Mouse (Mus musculus): Measurements from ENCODE around the gene Cmss1. TPM values are rescaled to one million over a fixed set of nuclear protein-coding genes. Genes with fewer than 3 reads are reported as not detected.

Gene Cmss1
- polyA plus RNA-seq, 1 experiment from 2014 or later: 70.5 TPM

- Histone ChIP-seq H3K27ac (ENCODE audit: low read depth, low read length) (no peak overlapping the region), H3K9me3 (ENCODE audit: control insufficient read depth, low read length) (no peaks in the 10 kb centered on the region), H3K4me2 (no peak overlapping the region), H3K4me3 (ENCODE audit: low read depth, low read length) (no peak overlapping the region), H3K4me1 (replicated peaks; ENCODE audit: control insufficient read depth, insufficient read depth, low read length) (no peaks in the 10 kb centered on the region), H3K27me3 (replicated peaks; ENCODE audit: control insufficient read depth, insufficient read depth, low read length) (no peaks in the 10 kb centered on the region), H3K9ac (ENCODE audit: low read depth, low read length) (no peak overlapping the region), H3K36me3 (ENCODE audit: control insufficient read depth, insufficient read depth, low read length) (no peaks in the 10 kb centered on the region)
- no peak for DNase-seq (ENCODE audit: low spot score)
- WGBS: 72% methylated on average over 6 of the region's 6 CpGs
- ATAC-seq (replicated peaks; ENCODE audit: low FRiP score): no peak
Observed at GRCm38 (mm10) chr16:57305463-57305862, 301.2 kb downstream of the Cmss1 start.

- no peak for ATAC-seq (replicated peaks; ENCODE audit: low FRiP score)
- no peak for DNase-seq (ENCODE audit: low spot score)
- H3K4me2 ChIP-seq: no peak overlapping the region
- no peaks in the 10 kb centered on the region for H3K4me1 ChIP-seq (replicated peaks; ENCODE audit: control insufficient read depth, insufficient read depth, low read length)
- 66% methylated on average over 19 of the region's 19 CpGs for WGBS
- H3K27ac ChIP-seq (ENCODE audit: low read depth, low read length): no peak overlapping the region
- no peaks in the 10 kb centered on the region for H3K9me3 ChIP-seq (ENCODE audit: control insufficient read depth, low read length)
- no peak overlapping the region for H3K9ac ChIP-seq (ENCODE audit: low read depth, low read length)
- no peaks in the 10 kb centered on the region for H3K36me3 ChIP-seq (ENCODE audit: control insufficient read depth, insufficient read depth, low read length)
- H3K4me3 ChIP-seq (ENCODE audit: low read depth, low read length): no peak overlapping the region
- no peaks in the 10 kb centered on the region for H3K27me3 ChIP-seq (replicated peaks; ENCODE audit: control insufficient read depth, insufficient read depth, low read length)
Observed at GRCm38 (mm10) chr16:57303716-57304115, 302.9 kb downstream of the Cmss1 start.

GRCm38 (mm10) chr16:57302792-57303698 is 303.6 kb downstream of the Cmss1 start:
- no peak for ATAC-seq (replicated peaks; ENCODE audit: low FRiP score)
- no peak overlapping the region for H3K9ac ChIP-seq (ENCODE audit: low read depth, low read length)
- no peaks in the 10 kb centered on the region for H3K4me1 ChIP-seq (replicated peaks; ENCODE audit: control insufficient read depth, insufficient read depth, low read length)
- H3K27me3 ChIP-seq (replicated peaks; ENCODE audit: control insufficient read depth, insufficient read depth, low read length): no peaks in the 10 kb centered on the region
- H3K4me3 ChIP-seq (ENCODE audit: low read depth, low read length): no peak overlapping the region
- DNase-seq (ENCODE audit: low spot score): no peak
- H3K4me2 ChIP-seq: no peak overlapping the region
- no peaks in the 10 kb centered on the region for H3K9me3 ChIP-seq (ENCODE audit: control insufficient read depth, low read length)
- no peaks in the 10 kb centered on the region for H3K36me3 ChIP-seq (ENCODE audit: control insufficient read depth, insufficient read depth, low read length)
- WGBS: 84% methylated on average over 25 of the region's 25 CpGs
- no peak overlapping the region for H3K27ac ChIP-seq (ENCODE audit: low read depth, low read length)

GRCm38 (mm10) chr16:57301512-57302115 is 305.1 kb downstream of the Cmss1 start:
- Histone ChIP-seq H3K4me1 (replicated peaks; ENCODE audit: control insufficient read depth, insufficient read depth, low read length) (no peaks in the 10 kb centered on the region), H3K4me2 (no peak overlapping the region), H3K36me3 (ENCODE audit: control insufficient read depth, insufficient read depth, low read length) (no peaks in the 10 kb centered on the region), H3K27ac (ENCODE audit: low read depth, low read length) (no peak overlapping the region), H3K27me3 (replicated peaks; ENCODE audit: control insufficient read depth, insufficient read depth, low read length) (no peaks in the 10 kb centered on the region), H3K4me3 (ENCODE audit: low read depth, low read length) (no peak overlapping the region), H3K9me3 (ENCODE audit: control insufficient read depth, low read length) (no peaks in the 10 kb centered on the region), H3K9ac (ENCODE audit: low read depth, low read length) (no peak overlapping the region)
- WGBS: 59% methylated on average over 9 of the region's 9 CpGs
- ATAC-seq (replicated peaks; ENCODE audit: low FRiP score) (no peak), DNase-seq (ENCODE audit: low spot score) (no peak)

- no peak for ATAC-seq (replicated peaks; ENCODE audit: low FRiP score)
- no peak overlapping the region for H3K27ac ChIP-seq (ENCODE audit: low read depth, low read length)
Observed at GRCm38 (mm10) chr16:57295216-57295934, 311.3 kb downstream of the Cmss1 start.

GRCm38 (mm10) chr16:57292765-57293164 is 313.9 kb downstream of the Cmss1 start, which contains the start of gene Tmem30c:
TSS of gene Tmem30c (minus strand) at chr16:57292865.
- H3K4me2 ChIP-seq: no peak within 1 kb of the TSS
- DNase-seq (ENCODE audit: low spot score): no peak
- H3K9ac ChIP-seq (ENCODE audit: low read depth, low read length): no peak within 1 kb of the TSS
- no peak within 1 kb of the TSS for H3K27ac ChIP-seq (ENCODE audit: low read depth, low read length)
- no peaks in the 10 kb centered on the region for H3K4me1 ChIP-seq (replicated peaks; ENCODE audit: control insufficient read depth, insufficient read depth, low read length)
- H3K36me3 ChIP-seq (ENCODE audit: control insufficient read depth, insufficient read depth, low read length): no peaks in the 10 kb centered on the region
- ATAC-seq (replicated peaks; ENCODE audit: low FRiP score): no peak
- no peak within 1 kb of the TSS for H3K4me3 ChIP-seq (ENCODE audit: low read depth, low read length)
- no peaks in the 10 kb centered on the region for H3K9me3 ChIP-seq (ENCODE audit: control insufficient read depth, low read length)
- no peaks in the 10 kb centered on the region for H3K27me3 ChIP-seq (replicated peaks; ENCODE audit: control insufficient read depth, insufficient read depth, low read length)
- WGBS: 73% methylated on average over 2 of the region's 2 CpGs

More at GRCm38 (mm10) chr16:57295216-57295934, 311.3 kb downstream of the Cmss1 start:
- Histone ChIP-seq H3K36me3 (ENCODE audit: control insufficient read depth, insufficient read depth, low read length) (no peaks in the 10 kb centered on the region), H3K27me3 (replicated peaks; ENCODE audit: control insufficient read depth, insufficient read depth, low read length) (no peaks in the 10 kb centered on the region), H3K4me2 (no peak overlapping the region), H3K4me1 (replicated peaks; ENCODE audit: control insufficient read depth, insufficient read depth, low read length) (no peaks in the 10 kb centered on the region), H3K4me3 (ENCODE audit: low read depth, low read length) (no peak overlapping the region), H3K9ac (ENCODE audit: low read depth, low read length) (no peak overlapping the region), H3K9me3 (ENCODE audit: control insufficient read depth, low read length) (no peaks in the 10 kb centered on the region)
- no peak for DNase-seq (ENCODE audit: low spot score)
- 75% methylated on average over 10 of the region's 10 CpGs for WGBS

GRCm38 (mm10) chr16:57292296-57292695 is 314.4 kb downstream of the Cmss1 start:
- Histone ChIP-seq H3K9ac (ENCODE audit: low read depth, low read length) (no peak overlapping the region), H3K27ac (ENCODE audit: low read depth, low read length) (no peak overlapping the region)
- WGBS: 63% methylated on average over 4 of the region's 4 CpGs

GRCm38 (mm10) chr16:57291696-57292095 is 315.0 kb downstream of the Cmss1 start:
- Histone ChIP-seq H3K36me3 (ENCODE audit: control insufficient read depth, insufficient read depth, low read length) (no peaks in the 10 kb centered on the region), H3K4me2 (no peak overlapping the region), H3K4me3 (ENCODE audit: low read depth, low read length) (no peak overlapping the region), H3K27ac (ENCODE audit: low read depth, low read length) (no peak overlapping the region), H3K9ac (ENCODE audit: low read depth, low read length) (no peak overlapping the region), H3K9me3 (ENCODE audit: control insufficient read depth, low read length) (no peaks in the 10 kb centered on the region), H3K4me1 (replicated peaks; ENCODE audit: control insufficient read depth, insufficient read depth, low read length) (no peaks in the 10 kb centered on the region), H3K27me3 (replicated peaks; ENCODE audit: control insufficient read depth, insufficient read depth, low read length) (no peaks in the 10 kb centered on the region)
- DNase-seq (ENCODE audit: low spot score): no peak
- WGBS: 86% methylated on average over 5 of the region's 5 CpGs
- no peak for ATAC-seq (replicated peaks; ENCODE audit: low FRiP score)

More at GRCm38 (mm10) chr16:57292296-57292695, 314.4 kb downstream of the Cmss1 start:
- H3K4me1 ChIP-seq (replicated peaks; ENCODE audit: control insufficient read depth, insufficient read depth, low read length): no peaks in the 10 kb centered on the region
- DNase-seq (ENCODE audit: low spot score) (no peak), ATAC-seq (replicated peaks; ENCODE audit: low FRiP score) (no peak)
- no peak overlapping the region for H3K4me3 ChIP-seq (ENCODE audit: low read depth, low read length)
- H3K36me3 ChIP-seq (ENCODE audit: control insufficient read depth, insufficient read depth, low read length): no peaks in the 10 kb centered on the region
- H3K27me3 ChIP-seq (replicated peaks; ENCODE audit: control insufficient read depth, insufficient read depth, low read length): no peaks in the 10 kb centered on the region
- no peaks in the 10 kb centered on the region for H3K9me3 ChIP-seq (ENCODE audit: control insufficient read depth, low read length)
- no peak overlapping the region for H3K4me2 ChIP-seq
